Mouse (Mus musculus) brown adipose tissue, adult 24 weeks (tissue): ENCODE measurements around the gene B3gat3. TPM values are rescaled to one million over a fixed set of nuclear protein-coding genes. Genes with fewer than 3 reads are reported as not detected.

Source experiments
- H3K27ac ChIP-seq: fragments of 200-500 bp; replicated peaks from 2 replicates; pipeline ENCODE4 v1.5.1; 2012; ENCODE audit warnings: low read depth, mild to moderate bottlenecking, low read length
- H3K4me1 ChIP-seq: fragments of 200-500 bp; 2 replicates; pipeline ENCODE4 v1.6.1; 2012; ENCODE audit warnings: low read length, mixed read lengths; ENCODE audit not compliant: control insufficient read depth, insufficient read depth, insufficient read length
- H3K4me3 ChIP-seq: fragments of 200-500 bp; 2 replicates; pipeline ENCODE4 v1.5.1; 2012; ENCODE audit warnings: low read depth, mild to moderate bottlenecking, low read length, moderate library complexity; ENCODE audit not compliant: insufficient read depth
- polyA plus RNA-seq: library from polyadenylated mRNA; stranded (reverse); fragments of >200 nt; gene quantifications from 2 replicates; pipeline ENCODE4 v1.2.4, GENCODE M21; 2012; ENCODE audit not compliant: missing spikeins, insufficient read depth, insufficient read length

Gene B3gat3
- polyA plus RNA-seq, 1 experiment = 30.2 TPM

DNA sequence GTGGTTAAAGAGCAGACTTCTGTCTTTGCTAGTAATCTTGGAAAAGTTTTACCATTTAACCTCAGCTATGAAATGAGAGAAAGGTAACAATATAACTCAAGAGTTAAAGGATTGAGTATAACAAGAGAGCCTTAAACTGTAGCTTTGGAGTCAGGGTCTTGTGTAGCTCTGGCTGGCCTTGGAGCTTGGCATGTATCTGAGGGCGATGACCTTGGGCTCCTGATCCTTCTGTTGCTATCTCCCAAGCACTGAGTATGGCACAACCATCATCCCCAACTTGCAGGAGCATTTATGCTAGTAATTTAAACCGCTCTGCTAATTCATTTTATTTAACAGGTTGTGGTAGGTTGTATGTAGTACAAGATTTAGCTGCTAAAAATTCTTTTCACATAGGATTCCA is 55.3 kb downstream of the B3gat3 start:
- Histone ChIP-seq H3K27ac (no peak overlapping the region), H3K4me3 (no peak overlapping the region), H3K4me1 (no peaks in the 10 kb centered on the region)

DNA sequence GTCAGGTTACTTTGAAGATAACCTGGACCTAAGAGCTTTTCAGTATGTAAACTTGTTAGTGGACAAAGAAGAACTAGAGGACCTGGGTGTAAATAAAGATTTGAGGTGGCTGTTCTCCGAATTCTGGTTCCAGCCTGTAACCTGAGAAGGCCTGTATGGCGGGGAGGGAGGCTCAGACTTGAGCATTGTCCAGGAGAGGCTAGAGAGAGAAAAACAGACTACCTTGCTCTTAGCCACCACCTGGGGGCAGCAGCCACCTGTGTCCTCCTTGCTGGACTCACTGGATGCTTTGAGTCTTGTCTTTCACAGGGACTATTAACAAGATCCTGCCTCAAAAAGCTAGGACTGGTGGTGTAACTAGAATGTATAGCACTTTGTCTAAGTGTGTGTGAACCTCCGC is 56.4 kb downstream of the B3gat3 start:
- Histone ChIP-seq H3K4me1 (no peaks in the 10 kb centered on the region), H3K4me3 (no peak overlapping the region), H3K27ac (no peak overlapping the region)

Other genes with a start within 250 kb of the B3gat3 start
- 32.8 and 41.0 TPM in 2 replicates for gene Slc3a2, start 197.0 kb upstream of the B3gat3 start, polyA plus RNA-seq
- gene Wdr74, start 184.5 kb upstream of the B3gat3 start, polyA plus RNA-seq = 28.2 and 31.8 TPM in 2 replicates
- gene 1700092M07Rik, start 179.7 kb upstream of the B3gat3 start, polyA plus RNA-seq = not detected in 2 replicates
- 30.7 and 43.6 TPM in 2 replicates for gene Stx5a, start 179.0 kb upstream of the B3gat3 start, polyA plus RNA-seq
- 51.6 and 58.1 TPM in 2 replicates for gene Nxf1, start 163.3 kb upstream of the B3gat3 start, polyA plus RNA-seq
- 140 and 154 TPM in 2 replicates for gene Tmem223, start 149.4 kb upstream of the B3gat3 start, polyA plus RNA-seq
- gene Tmem179b, start 145.9 kb upstream of the B3gat3 start, polyA plus RNA-seq = 34.0 and 34.8 TPM in 2 replicates
- 4.2 and 8.6 TPM in 2 replicates for gene Taf6l, start 134.0 kb upstream of the B3gat3 start, polyA plus RNA-seq
- 68.9 and 71.7 TPM in 2 replicates for gene Polr2g, start 121.8 kb upstream of the B3gat3 start, polyA plus RNA-seq
- gene Zbtb3, start 117.8 kb upstream of the B3gat3 start, polyA plus RNA-seq = 1.2 and 2.8 TPM in 2 replicates
- 27.1 and 28.9 TPM in 2 replicates for gene Ttc9c, start 101.0 kb upstream of the B3gat3 start, polyA plus RNA-seq
- 31.0 and 31.1 TPM in 2 replicates for gene Hnrnpul2, start 100.4 kb upstream of the B3gat3 start, polyA plus RNA-seq
- 17.2 and 39.8 TPM in 2 replicates for gene AC129217.1, start 90.6 kb upstream of the B3gat3 start, polyA plus RNA-seq
- 212 and 233 TPM in 2 replicates for gene Bscl2, start 82.9 kb upstream of the B3gat3 start, polyA plus RNA-seq
- gene Gng3, start 81.2 kb upstream of the B3gat3 start, polyA plus RNA-seq = not detected in 2 replicates
- 3.3 and 10.5 TPM in 2 replicates for gene Lrrn4cl, start 69.6 kb upstream of the B3gat3 start, polyA plus RNA-seq
- 188 and 228 TPM in 2 replicates for gene Ubxn1, start 48.9 kb upstream of the B3gat3 start, polyA plus RNA-seq
- gene Uqcc3, start 39.5 kb upstream of the B3gat3 start, polyA plus RNA-seq = 88.3 and 93.3 TPM in 2 replicates
- gene Lbhd1, start 36.6 kb upstream of the B3gat3 start, polyA plus RNA-seq = 11.9 and 20.2 TPM in 2 replicates
- not detected in 2 replicates for gene Gm49403, start 36.4 kb upstream of the B3gat3 start, polyA plus RNA-seq
- gene 1810009A15Rik, start 31.5 kb upstream of the B3gat3 start, polyA plus RNA-seq = 36.6 and 59.8 TPM in 2 replicates
- 6.2 TPM in 1 of 2 replicates, not detected in the other for gene Gm49416, start 31.4 kb upstream of the B3gat3 start, polyA plus RNA-seq
- 4.8 and 5.9 TPM in 2 replicates for gene Ints5, start 27.4 kb upstream of the B3gat3 start, polyA plus RNA-seq
- 49.7 and 56.8 TPM in 2 replicates for gene Ganab, start 22.3 kb upstream of the B3gat3 start, polyA plus RNA-seq
- gene Rom1, start 9.0 kb downstream of the B3gat3 start, polyA plus RNA-seq = 4.5 and 11.4 TPM in 2 replicates
- 11.6 and 12.9 TPM in 2 replicates for gene Eml3, start 9.2 kb downstream of the B3gat3 start, polyA plus RNA-seq
- 28.2 and 30.6 TPM in 2 replicates for gene Mta2, start 21.5 kb downstream of the B3gat3 start, polyA plus RNA-seq
- 6.9 and 7.5 TPM in 2 replicates for gene Tut1, start 33.5 kb downstream of the B3gat3 start, polyA plus RNA-seq
- gene Eef1g, start 46.7 kb downstream of the B3gat3 start, polyA plus RNA-seq = 134 and 135 TPM in 2 replicates
- 133 and 177 TPM in 2 replicates for gene Ahnak, start 68.9 kb downstream of the B3gat3 start, polyA plus RNA-seq
- gene Scgb1a1, start 167.6 kb downstream of the B3gat3 start, polyA plus RNA-seq = not detected in 2 replicates
- gene Asrgl1, start 215.3 kb downstream of the B3gat3 start, polyA plus RNA-seq = 9.2 and 10.1 TPM in 2 replicates